Mouse (Mus musculus): ENCODE measurements around the gene Fibcd1.

GRCm38 (mm10) chr2:31870683-31871082, 24.9 kb upstream of the Fibcd1 start:
- no peak for TF ChIP-seq MAX (IDR thresholded peaks at IDR 0.05)
- no peak for TF ChIP-seq CTCF (IDR thresholded peaks at IDR 0.05; ENCODE audit: control insufficient read depth, insufficient read depth, insufficient read length)
